Mouse (Mus musculus) kidney, adult 9 months (tissue): Measurements from ENCODE around the gene Psmb7.

ENCODE experiments used
- DNase-seq: peaks from one replicate; pipeline ENCODE4 v3.0.0; 2022

Gene Psmb7

GRCm38 (mm10) chr2:38643625-38644427 lies at the start of gene Psmb7:
TSS of gene Psmb7 (minus strand) at chr2:38644087.
- peak; percentile 94 for DNase-seq

DNA sequence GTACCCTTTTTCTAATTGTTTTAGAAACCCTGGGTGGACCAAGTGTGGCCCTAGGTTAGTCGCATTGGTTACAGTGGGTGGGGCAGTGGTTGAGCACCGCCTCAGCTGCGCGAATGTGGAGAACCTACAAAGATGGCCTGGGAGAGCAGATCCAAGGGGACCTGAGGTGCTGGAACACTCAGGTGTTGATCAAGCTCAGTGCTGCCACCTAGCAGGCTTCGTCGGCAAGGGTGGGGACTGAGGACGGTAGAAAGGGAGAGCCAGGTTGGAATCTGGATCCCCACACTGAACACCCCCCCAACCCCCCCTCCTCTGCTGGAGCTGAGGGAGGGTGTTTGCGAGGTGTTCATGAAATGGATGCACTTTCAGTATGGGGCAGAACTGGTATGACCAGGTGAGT lies 47.7 kb upstream of the Psmb7 start:
- peak; percentile 46 for DNase-seq

DNA sequence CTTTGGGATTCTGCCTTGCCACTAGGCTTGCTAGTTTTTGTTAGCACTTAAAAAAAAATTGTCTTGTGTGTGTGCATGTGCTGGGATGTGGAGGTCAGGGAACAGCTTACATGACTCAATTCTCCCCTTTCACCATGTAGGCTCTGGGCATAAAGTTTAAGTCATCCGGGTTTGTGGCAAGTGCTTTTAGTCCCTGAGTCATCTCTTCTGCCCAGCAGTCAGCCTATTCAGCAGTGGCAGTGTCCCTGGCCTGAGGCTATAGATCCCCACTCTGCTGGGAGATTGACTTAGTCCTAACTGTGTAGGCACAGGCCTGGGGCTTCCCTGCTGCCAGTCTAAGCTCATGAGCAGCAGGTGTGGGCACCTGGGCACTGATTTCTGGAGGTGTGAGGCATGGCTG lies 46.0 kb upstream of the Psmb7 start:
- no peak for DNase-seq

- peak; percentile 6 for DNase-seq
These were observed 45.1 kb upstream of the Psmb7 start for GRCm38 (mm10) chr2:38688791-38689520.

- DNase-seq: no peak
These were observed 41.9 kb upstream of the Psmb7 start for GRCm38 (mm10) chr2:38685746-38686145.

- no peak for DNase-seq
These were observed 39.2 kb upstream of the Psmb7 start for GRCm38 (mm10) chr2:38683083-38683482.

- no peak for DNase-seq
These were observed 38.3 kb upstream of the Psmb7 start for GRCm38 (mm10) chr2:38682209-38682608.

DNA sequence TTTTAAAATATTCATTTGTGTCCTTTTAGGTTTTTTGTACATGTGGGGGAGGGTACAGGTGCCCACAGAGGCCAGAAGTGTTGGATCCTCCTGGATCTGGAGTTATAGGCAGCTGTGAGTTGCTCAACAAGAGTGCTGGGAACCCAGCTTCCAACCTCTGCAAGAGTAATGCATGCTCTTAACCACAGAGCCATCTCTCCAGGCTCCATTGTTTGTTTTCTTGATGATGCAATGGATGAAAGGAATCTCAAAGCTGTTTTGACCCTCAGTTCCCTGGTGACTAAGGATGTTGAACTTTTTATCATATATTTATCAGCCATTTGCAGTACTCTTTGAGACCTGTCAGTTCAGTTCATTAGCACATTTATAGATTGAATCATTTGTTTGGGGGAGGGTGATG lies 35.1 kb upstream of the Psmb7 start:
- DNase-seq: no peak

DNA sequence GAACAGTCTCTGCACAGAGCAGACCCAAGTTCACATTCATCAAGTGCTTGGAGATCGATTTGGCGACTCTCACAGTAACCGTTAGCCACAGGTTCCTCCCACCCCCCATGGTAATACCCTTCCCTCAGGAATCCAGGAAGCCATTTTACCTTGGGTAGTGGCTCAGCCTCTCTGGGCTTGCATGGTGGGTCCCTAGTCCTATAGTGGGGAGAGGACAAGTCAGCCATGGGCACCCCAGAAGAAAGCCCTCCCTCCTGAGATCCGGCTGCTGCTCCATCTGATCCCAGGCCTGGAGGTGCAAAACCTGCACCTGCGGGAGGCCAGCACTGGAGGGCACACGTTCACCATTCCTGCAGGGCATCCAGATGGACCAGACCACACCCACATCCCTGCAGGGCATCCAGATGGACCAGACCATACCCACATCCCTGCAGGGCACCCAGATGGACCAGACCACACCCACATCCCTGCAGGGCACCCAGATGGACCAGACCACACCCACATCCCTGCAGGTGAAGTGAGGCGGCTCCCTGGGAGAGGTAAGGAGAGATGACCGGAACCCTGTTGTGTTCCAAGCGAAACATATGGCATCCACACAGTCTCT lies 31.6 kb upstream of the Psmb7 start:
- no peak for DNase-seq

- DNase-seq: no peak
These were observed 28.6 kb upstream of the Psmb7 start for GRCm38 (mm10) chr2:38672496-38672895.

DNA sequence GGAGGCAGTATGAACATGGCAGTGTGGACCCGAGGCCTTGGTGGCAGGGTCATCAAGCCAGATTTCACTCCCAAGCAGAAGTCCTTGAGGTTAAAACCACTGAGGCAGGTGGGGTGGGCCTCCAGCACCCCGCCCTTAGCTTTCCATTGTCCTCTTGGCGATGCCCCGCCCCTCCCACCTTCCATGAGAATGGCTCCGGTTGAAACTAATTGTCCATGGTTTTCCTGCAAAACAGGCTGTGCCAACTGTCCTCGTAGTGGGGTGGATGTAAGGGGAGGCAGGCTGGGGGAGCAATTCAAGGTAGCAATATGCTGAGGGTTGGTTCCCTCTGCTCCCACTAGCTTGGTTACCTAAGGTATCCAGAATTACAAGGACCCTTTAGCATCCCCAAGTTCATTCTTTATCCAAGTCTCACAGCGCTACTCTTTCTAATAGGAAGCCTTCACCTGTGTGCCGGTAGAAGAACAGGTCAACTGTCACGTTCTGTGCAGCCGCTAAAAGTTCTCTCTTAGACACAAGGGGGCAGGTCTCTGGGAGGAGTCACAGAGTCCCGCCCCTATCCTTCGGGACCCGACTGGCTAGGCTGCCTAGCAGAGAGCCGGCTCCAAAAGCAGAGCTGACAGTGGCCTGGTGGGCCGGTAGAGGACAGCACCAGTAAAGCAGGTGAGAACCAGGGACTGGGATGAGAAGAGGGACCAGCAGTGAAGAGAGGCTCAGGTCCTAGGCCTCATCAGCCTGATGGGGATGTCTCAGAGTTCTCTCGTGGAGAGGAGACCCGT lies 25.1 kb upstream of the Psmb7 start:
- peak; percentile 41 for DNase-seq

DNA sequence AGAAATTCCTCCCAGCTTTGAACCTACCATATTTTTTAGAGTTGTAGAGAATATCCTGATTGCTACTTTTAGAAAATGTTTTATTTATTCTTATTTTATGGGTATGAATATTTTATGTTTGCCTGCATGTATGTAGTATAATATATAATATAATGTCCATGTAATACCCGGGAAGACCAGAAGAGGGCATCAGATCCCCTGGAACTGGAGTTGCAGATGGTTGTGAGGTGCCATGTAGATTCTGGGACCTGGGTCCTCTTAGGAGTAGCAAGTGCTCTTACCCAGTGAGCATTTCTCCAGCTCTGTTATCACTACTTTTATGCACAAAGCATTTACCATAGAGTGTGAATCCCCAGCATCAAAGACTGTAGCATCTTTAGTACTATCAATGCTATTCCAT lies 17.5 kb upstream of the Psmb7 start:
- DNase-seq: peak; percentile 47

DNA sequence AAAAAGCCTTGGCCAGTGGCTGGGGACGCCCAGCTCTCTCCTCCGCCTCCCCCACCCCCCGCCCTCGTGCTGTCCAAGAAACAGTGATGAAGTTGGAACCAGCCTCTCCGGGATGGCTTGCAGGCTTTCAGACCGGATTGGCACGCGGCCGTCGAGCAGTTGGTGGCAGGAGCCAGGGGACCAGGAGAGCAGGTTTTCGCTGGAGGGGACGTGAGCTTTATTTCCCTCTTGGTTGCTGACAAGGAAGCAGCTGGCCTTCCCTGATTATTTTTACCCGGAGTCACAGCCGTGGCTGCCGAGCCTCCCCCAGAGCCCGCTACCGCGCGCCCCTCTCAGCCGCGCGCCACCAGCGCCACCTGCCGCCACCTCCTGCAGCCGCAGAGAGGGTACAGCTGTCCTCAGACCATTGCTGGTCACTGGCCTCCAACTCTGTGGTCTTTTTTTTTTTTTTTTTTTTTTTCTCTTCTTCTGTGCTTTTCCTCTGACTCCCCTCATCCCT lies 14.5 kb upstream of the Psmb7 start:
- DNase-seq: peak; percentile 58

GRCm38 (mm10) chr2:38653694-38654093 lies 9.8 kb upstream of the Psmb7 start:
- DNase-seq: no peak

GRCm38 (mm10) chr2:38653293-38653619 lies 9.4 kb upstream of the Psmb7 start:
- DNase-seq: no peak

- no peak for DNase-seq
These were observed 8.8 kb upstream of the Psmb7 start for GRCm38 (mm10) chr2:38652565-38653292.

GRCm38 (mm10) chr2:38652098-38652497 lies 8.2 kb upstream of the Psmb7 start:
- DNase-seq: no peak

DNA sequence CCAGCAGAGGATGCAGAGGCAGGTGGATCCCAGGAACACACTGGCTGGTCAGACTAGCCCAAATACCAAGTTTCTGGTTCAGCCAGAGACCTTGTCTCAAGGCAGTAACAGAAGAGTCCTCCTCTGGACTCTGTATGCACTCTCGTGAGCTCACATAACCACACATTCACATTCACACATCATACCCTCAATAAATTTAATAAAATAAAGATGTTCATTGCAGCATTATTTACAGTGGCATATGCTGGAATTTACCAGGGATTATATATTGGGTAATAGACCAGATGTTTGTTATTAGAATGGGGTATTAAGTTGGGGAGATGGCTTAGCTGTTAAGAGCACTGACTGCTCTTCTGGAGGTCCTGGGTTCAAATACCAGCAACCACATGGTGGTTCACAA lies 6.5 kb upstream of the Psmb7 start:
- no peak for DNase-seq

DNA sequence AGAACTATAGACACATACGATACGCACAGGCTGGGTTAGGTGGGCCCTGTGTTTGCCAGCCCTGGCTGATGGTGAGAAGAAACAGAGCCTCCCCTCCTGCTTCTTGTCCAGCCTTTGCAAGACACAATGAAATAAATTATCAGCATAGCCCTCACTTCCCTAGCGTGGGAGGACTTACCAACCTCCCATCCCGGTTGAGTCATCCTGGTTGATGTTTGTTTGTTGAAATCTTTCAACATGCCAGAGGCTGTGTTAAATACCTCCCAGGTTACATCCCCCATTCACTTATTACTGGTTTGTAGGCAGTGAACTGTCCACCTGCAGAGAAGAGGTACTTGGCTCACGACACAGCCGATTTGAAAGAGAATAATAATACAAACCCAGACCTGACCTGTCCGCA lies 3.8 kb upstream of the Psmb7 start:
- DNase-seq: no peak

DNA sequence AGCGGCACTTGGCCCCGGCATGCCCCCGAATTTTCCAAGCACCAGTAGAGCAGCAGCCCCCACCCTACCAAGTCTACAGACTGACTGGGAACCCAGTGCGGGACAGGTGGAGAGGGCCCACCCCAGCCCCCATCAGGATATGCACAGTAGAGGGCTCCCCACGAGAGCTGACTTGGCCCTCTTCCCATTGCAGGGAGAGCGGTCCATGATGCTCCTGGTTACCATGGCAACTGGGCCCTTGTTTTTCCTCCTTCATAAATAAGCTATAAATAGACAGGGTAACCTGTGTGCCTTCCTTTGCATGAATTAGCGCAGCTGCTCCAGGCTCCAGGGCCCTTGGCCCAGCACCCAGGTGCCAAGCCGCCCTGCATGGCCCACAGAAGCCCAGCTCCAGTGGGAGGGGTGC lies 3.3 kb upstream of the Psmb7 start:
- DNase-seq: no peak

DNA sequence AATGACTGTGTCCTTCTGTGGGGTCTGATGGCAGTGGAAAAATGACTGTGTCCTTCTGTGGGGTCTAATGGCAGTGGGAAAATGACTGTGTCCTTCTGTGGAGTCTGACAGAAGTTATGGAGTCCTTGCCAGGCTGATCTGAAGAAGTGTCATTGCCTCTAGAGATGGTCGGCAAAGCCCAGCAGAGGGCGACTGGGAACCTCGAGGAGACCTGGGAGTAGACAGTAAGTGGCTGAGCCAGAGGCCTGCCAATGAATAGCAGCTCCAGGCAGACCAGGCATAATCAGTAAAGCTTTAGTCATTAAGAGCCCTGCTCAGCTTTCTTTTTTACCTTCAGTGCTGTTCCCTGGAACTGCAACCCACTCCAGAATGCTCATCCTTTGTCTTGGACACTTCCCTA lies 2.0 kb upstream of the Psmb7 start:
- peak; percentile 84 for DNase-seq

DNA sequence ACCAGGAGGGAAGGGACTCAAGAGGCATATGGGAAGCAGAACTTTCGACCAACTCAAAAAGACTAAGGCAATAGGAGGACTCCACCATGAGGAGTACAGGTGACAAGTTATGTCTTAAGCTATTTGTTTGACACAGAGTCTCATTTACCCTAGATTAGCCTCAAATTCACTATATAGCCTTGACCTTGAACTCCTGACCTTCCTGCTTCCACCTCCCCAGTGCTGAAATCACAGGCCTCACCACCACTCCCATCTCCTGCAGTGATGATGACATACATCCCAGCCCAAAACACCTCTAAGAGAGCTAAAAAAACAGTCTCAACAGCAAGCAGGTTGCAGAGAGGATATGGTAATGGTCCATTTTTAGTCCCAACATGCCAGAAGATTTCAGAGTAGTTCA lies 2.1 kb downstream of the Psmb7 start:
- DNase-seq: no peak
